Mouse (Mus musculus): ENCODE data around the gene Pdzrn4. TPM values are rescaled to one million over a fixed set of nuclear protein-coding genes. Genes with fewer than 3 reads are reported as not detected.
"Not testable (repeated sequence)": the region's sequence is repeated elsewhere in the genome, so short reads cannot be mapped to it uniquely, and the experiment has no call there.

Gene Pdzrn4
- total RNA-seq (2017), result not detected in 2 replicates

- no peak; the same call in 1 of the 2 replicates for ATAC-seq (replicated peaks; ENCODE audit: low read depth, poor library complexity, severe bottlenecking)
Observed at GRCm38 (mm10) chr15:92396770-92397608, at the start of gene Pdzrn4. Gene Pdzrn4 (plus strand): TSS chr15:92396881.

- ATAC-seq (replicated peaks; ENCODE audit: low read depth, poor library complexity, severe bottlenecking), result no peak
Observed at GRCm38 (mm10) chr15:92347426-92347825, 49.3 kb upstream of the Pdzrn4 start.

- no peak for ATAC-seq (replicated peaks; ENCODE audit: low read depth, poor library complexity, severe bottlenecking)
Observed at GRCm38 (mm10) chr15:92347902-92348301, 48.8 kb upstream of the Pdzrn4 start.

GRCm38 (mm10) chr15:92348453-92348852 is 48.2 kb upstream of the Pdzrn4 start:
- ATAC-seq (replicated peaks; ENCODE audit: low read depth, poor library complexity, severe bottlenecking), result not testable (repeated sequence)

GRCm38 (mm10) chr15:92364153-92364552 is 32.5 kb upstream of the Pdzrn4 start:
- ATAC-seq (replicated peaks; ENCODE audit: low read depth, poor library complexity, severe bottlenecking), result no peak

GRCm38 (mm10) chr15:92364592-92364991 is 32.1 kb upstream of the Pdzrn4 start:
- ATAC-seq (replicated peaks; ENCODE audit: low read depth, poor library complexity, severe bottlenecking), result no peak

- ATAC-seq (replicated peaks; ENCODE audit: low read depth, poor library complexity, severe bottlenecking), result no peak
Observed at GRCm38 (mm10) chr15:92394811-92395210, 1.9 kb upstream of the Pdzrn4 start.

- ATAC-seq (replicated peaks; ENCODE audit: low read depth, poor library complexity, severe bottlenecking), result no peak
Observed at GRCm38 (mm10) chr15:92398747-92399146, 2.1 kb downstream of the Pdzrn4 start.

- no peak for ATAC-seq (replicated peaks; ENCODE audit: low read depth, poor library complexity, severe bottlenecking)
Observed at GRCm38 (mm10) chr15:92399278-92399677, 2.6 kb downstream of the Pdzrn4 start.

GRCm38 (mm10) chr15:92401554-92401953 is 4.9 kb downstream of the Pdzrn4 start:
- ATAC-seq (replicated peaks; ENCODE audit: low read depth, poor library complexity, severe bottlenecking), result no peak

- no peak for ATAC-seq (replicated peaks; ENCODE audit: low read depth, poor library complexity, severe bottlenecking)
Observed at GRCm38 (mm10) chr15:92415323-92415722, 18.6 kb downstream of the Pdzrn4 start.

- ATAC-seq (replicated peaks; ENCODE audit: low read depth, poor library complexity, severe bottlenecking), result no peak
Observed at GRCm38 (mm10) chr15:92416141-92416540, 19.5 kb downstream of the Pdzrn4 start.

GRCm38 (mm10) chr15:92416658-92417057 is 20.0 kb downstream of the Pdzrn4 start:
- ATAC-seq (replicated peaks; ENCODE audit: low read depth, poor library complexity, severe bottlenecking), result no peak

GRCm38 (mm10) chr15:92417120-92417519 is 20.4 kb downstream of the Pdzrn4 start:
- no peak for ATAC-seq (replicated peaks; ENCODE audit: low read depth, poor library complexity, severe bottlenecking)

GRCm38 (mm10) chr15:92434605-92435004 is 37.9 kb downstream of the Pdzrn4 start:
- 0 out of 2 replicates have a peak, but pooled peaks have one; percentile 39 for ATAC-seq (replicated peaks; ENCODE audit: low read depth, poor library complexity, severe bottlenecking)

- no peak for ATAC-seq (replicated peaks; ENCODE audit: low read depth, poor library complexity, severe bottlenecking)
Observed at GRCm38 (mm10) chr15:92435306-92435705, 38.6 kb downstream of the Pdzrn4 start.

- no peak for ATAC-seq (replicated peaks; ENCODE audit: low read depth, poor library complexity, severe bottlenecking)
Observed at GRCm38 (mm10) chr15:92441630-92442180, 45.0 kb downstream of the Pdzrn4 start.

- no peak for ATAC-seq (replicated peaks; ENCODE audit: low read depth, poor library complexity, severe bottlenecking)
Observed at GRCm38 (mm10) chr15:92447708-92448147, 51.0 kb downstream of the Pdzrn4 start.

- ATAC-seq (replicated peaks; ENCODE audit: low read depth, poor library complexity, severe bottlenecking), result no peak
Observed at GRCm38 (mm10) chr15:92449112-92449511, 52.4 kb downstream of the Pdzrn4 start.

- ATAC-seq (replicated peaks; ENCODE audit: low read depth, poor library complexity, severe bottlenecking), result no peak
Observed at GRCm38 (mm10) chr15:92452620-92453019, 55.9 kb downstream of the Pdzrn4 start.

- no peak for ATAC-seq (replicated peaks; ENCODE audit: low read depth, poor library complexity, severe bottlenecking)
Observed at GRCm38 (mm10) chr15:92482198-92482597, 85.5 kb downstream of the Pdzrn4 start.

Data from common myeloid progenitor, adult 5-6 weeks (primary cell).